In the genomic region with DNA sequence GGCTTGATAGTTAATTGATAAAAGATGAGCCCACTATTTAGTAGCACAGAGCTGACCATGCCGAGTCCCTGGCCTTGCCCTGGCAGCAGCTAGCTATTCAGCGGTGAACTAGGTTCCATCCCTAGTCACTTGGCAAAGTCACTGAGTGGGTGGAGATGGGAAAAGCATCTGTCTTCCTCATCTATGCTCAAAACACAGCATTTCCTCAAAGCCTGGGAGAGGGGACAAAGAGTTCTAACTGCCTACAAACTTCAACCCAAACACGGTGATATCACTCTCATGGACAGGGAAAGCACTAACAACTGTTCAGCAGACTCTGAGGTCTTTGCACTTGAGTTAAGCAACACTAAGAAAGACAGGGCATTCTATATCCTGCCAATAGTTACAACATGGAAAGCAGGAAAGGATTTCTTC, we compare ENCODE assay signal across 10 mouse cellular contexts.
DNase-seq lines count a peak whose midpoint lies in the region; ATAC-seq and TF ChIP-seq lines count a peak whose summit lies in the region.
"Had no signal": no experiment of that assay in that cellular context is flagged by ENCODE, and none has a peak within 500 bp of the region (broad histone marks: within the 10 kb centered on the region; RNA-seq: fewer than 3 reads in every experiment).

No protein-coding gene starts in this region.

- 0 out of 2 replicates have a peak overlapping the region, but pooled peaks have one; percentile 8 for H3K4me2 ChIP-seq in lung, embryonic 14.5 days
- no peak overlapping the region for H3K4me2 ChIP-seq in forebrain, embryonic 16.5 days (ENCODE audit: low read length)
- no peak overlapping the region for H3K4me2 ChIP-seq in midbrain, embryonic 14.5 days (ENCODE audit: low read length)
- H3K4me2 ChIP-seq: limb, embryonic 13.5 days; neural tube, embryonic 15.5 days had no signal

- WGBS in lung, embryonic 14.5 days: 33% methylated on average over 3 of the region's 3 CpGs
- WGBS in thymus, adult 2 months: 77% methylated on average over 3 of the region's 3 CpGs
- 84% methylated on average over 3 of the region's 3 CpGs for WGBS in forebrain, embryonic 16.5 days
- WGBS in midbrain, embryonic 14.5 days: 90% methylated on average over 3 of the region's 3 CpGs

- peak overlapping the region; percentile 79 for H3K27ac ChIP-seq in lung, embryonic 14.5 days (ENCODE audit: low read depth)
- H3K27ac ChIP-seq in thymus, adult 2 months (ENCODE audit: control insufficient read depth, insufficient read depth, low read length): no peak overlapping the region
- H3K27ac ChIP-seq in forebrain, embryonic 16.5 days (ENCODE audit: low read length): no peak overlapping the region
- no peak overlapping the region for H3K27ac ChIP-seq in midbrain, embryonic 14.5 days (replicated peaks; ENCODE audit: low read depth, low read length)
- H3K27ac ChIP-seq: limb, embryonic 13.5 days; neural tube, embryonic 15.5 days had no signal

- peaks cover 10% of the 10 kb centered on the region; the same call in 1 of the 2 replicates for H3K9me3 ChIP-seq in lung, embryonic 14.5 days (ENCODE audit: low read depth, low read length)
- H3K9me3 ChIP-seq in forebrain, embryonic 16.5 days (ENCODE audit: control insufficient read depth, low read length): 0 out of 2 replicates have a peak, but pooled peaks cover 3% of the 10 kb centered on the region
- peaks cover 9% of the 10 kb centered on the region; the same call in 1 of the 2 replicates for H3K9me3 ChIP-seq in midbrain, embryonic 14.5 days (ENCODE audit: control insufficient read depth, low read length)
- H3K9me3 ChIP-seq: limb, embryonic 13.5 days; neural tube, embryonic 15.5 days had no signal

- H3K4me1 ChIP-seq in lung, embryonic 14.5 days (ENCODE audit: insufficient read depth): peaks cover 14% of the 10 kb centered on the region; the same call in 1 of the 2 replicates
- peaks cover 9% of the 10 kb centered on the region for H3K4me1 ChIP-seq in thymus, adult 2 months (replicated peaks; ENCODE audit: control insufficient read depth, insufficient read depth, low read length)
- peaks cover 6% of the 10 kb centered on the region for H3K4me1 ChIP-seq in forebrain, embryonic 16.5 days (replicated peaks; ENCODE audit: control insufficient read depth, insufficient read depth, low read length)
- peaks cover 3% of the 10 kb centered on the region; the same call in 1 of the 2 replicates for H3K4me1 ChIP-seq in midbrain, embryonic 14.5 days (ENCODE audit: control insufficient read depth, insufficient read depth, low read length)
- H3K4me1 ChIP-seq: neural tube, embryonic 15.5 days had no signal

- no peak for TF ChIP-seq POLR2A in thymus, adult 2 months (IDR thresholded peaks at IDR 0.05; ENCODE audit: control insufficient read depth, extremely low read depth, insufficient read depth, low read length, poor library complexity)

- H3K9ac ChIP-seq in lung, embryonic 14.5 days: no peak overlapping the region
- no peak overlapping the region for H3K9ac ChIP-seq in forebrain, embryonic 16.5 days (replicated peaks; ENCODE audit: low read depth, low read length)
- H3K9ac ChIP-seq in midbrain, embryonic 14.5 days (replicated peaks; ENCODE audit: low read length): no peak overlapping the region
- H3K9ac ChIP-seq: limb, embryonic 13.5 days; neural tube, embryonic 15.5 days had no signal

- no peak for TF ChIP-seq CTCF in lung, embryonic 14.5 days (IDR thresholded peaks at IDR 0.05; ENCODE audit: low read depth)
- TF ChIP-seq CTCF in thymus, adult 2 months (IDR thresholded peaks at IDR 0.05; ENCODE audit: borderline replicate concordance, control insufficient read depth, extremely low read depth, insufficient read depth, low read length, poor library complexity): no peak

- no peaks in the 10 kb centered on the region for H3K36me3 ChIP-seq in lung, embryonic 14.5 days (ENCODE audit: insufficient read depth)
- H3K36me3 ChIP-seq in thymus, adult 2 months (ENCODE audit: control insufficient read depth, insufficient read depth, low read length): no peaks in the 10 kb centered on the region
- H3K36me3 ChIP-seq in forebrain, embryonic 16.5 days (ENCODE audit: control insufficient read depth, insufficient read depth): no peaks in the 10 kb centered on the region
- no peaks in the 10 kb centered on the region for H3K36me3 ChIP-seq in midbrain, embryonic 14.5 days (ENCODE audit: control insufficient read depth, insufficient read depth, low read length)
- H3K36me3 ChIP-seq: limb, embryonic 13.5 days; neural tube, embryonic 15.5 days had no signal

- H3K4me3 ChIP-seq in lung, embryonic 14.5 days (ENCODE audit: low read depth, low read length): no peak overlapping the region
- H3K4me3 ChIP-seq in thymus, adult 2 months (ENCODE audit: control insufficient read depth, insufficient read depth, low read length): no peak overlapping the region
- H3K4me3 ChIP-seq in forebrain, embryonic 16.5 days (replicated peaks; ENCODE audit: low read length): no peak overlapping the region
- no peak overlapping the region for H3K4me3 ChIP-seq in midbrain, embryonic 14.5 days (replicated peaks; ENCODE audit: low read depth, low read length)
- H3K4me3 ChIP-seq: limb, embryonic 13.5 days; neural tube, embryonic 15.5 days had no signal

- no peaks in the 10 kb centered on the region for H3K27me3 ChIP-seq in lung, embryonic 14.5 days (ENCODE audit: insufficient read depth, low read length)
- no peaks in the 10 kb centered on the region for H3K27me3 ChIP-seq in thymus, adult 2 months (ENCODE audit: control insufficient read depth, insufficient read depth, low read length)
- no peaks in the 10 kb centered on the region for H3K27me3 ChIP-seq in forebrain, embryonic 16.5 days (replicated peaks; ENCODE audit: control insufficient read depth, insufficient read depth, low read length)
- H3K27me3 ChIP-seq in midbrain, embryonic 14.5 days (ENCODE audit: control insufficient read depth, insufficient read depth, low read length): no peaks in the 10 kb centered on the region
- H3K27me3 ChIP-seq: limb, embryonic 13.5 days; neural tube, embryonic 15.5 days had no signal

- intact Hi-C loops in heart, postnatal 14 days (cut with DNase I): loop anchor here (2.0 to 5.0 kb wide), 4 partner anchors 52 to 337 kb away; no protein-coding TSS in a partner anchor

- peak; percentile 50 for DNase-seq in urinary bladder, postnatal 14 days (ENCODE audit: low spot score)
- DNase-seq in urinary bladder, postnatal 4 days (ENCODE audit: low spot score in 2 of 2): no peak
- DNase-seq in heart, postnatal 14 days: peak; percentile 71 to 74
- DNase-seq in lung, embryonic 14.5 days: peak; percentile 73
- no peak for DNase-seq in thymus, adult 2 months
- no peak for DNase-seq in midbrain, embryonic 14.5 days

- peak; percentile 65 for ATAC-seq in lung, embryonic 14.5 days (ENCODE audit: insufficient read depth)
- ATAC-seq in granulocyte monocyte progenitor cell, adult 5-6 weeks (replicated peaks; ENCODE audit: poor library complexity, severe bottlenecking): no peak
- no peak for ATAC-seq in forebrain, embryonic 16.5 days
- ATAC-seq in midbrain, embryonic 14.5 days (ENCODE audit: low FRiP score, low TSS enrichment): no peak

Comparison
In these comparisons a context has a peak if more than half of its experiments do, and no peak if none do; other contexts are left out.
1. DNase-seq: peak in urinary bladder, postnatal 14 days (single experiment), heart, postnatal 14 days (2 of 2) and lung, embryonic 14.5 days (single experiment); none in urinary bladder, postnatal 4 days (0 of 2), thymus, adult 2 months (single experiment) and midbrain, embryonic 14.5 days (single experiment).